29 mouse cellular contexts compared by ENCODE assay signal in the genomic region with DNA sequence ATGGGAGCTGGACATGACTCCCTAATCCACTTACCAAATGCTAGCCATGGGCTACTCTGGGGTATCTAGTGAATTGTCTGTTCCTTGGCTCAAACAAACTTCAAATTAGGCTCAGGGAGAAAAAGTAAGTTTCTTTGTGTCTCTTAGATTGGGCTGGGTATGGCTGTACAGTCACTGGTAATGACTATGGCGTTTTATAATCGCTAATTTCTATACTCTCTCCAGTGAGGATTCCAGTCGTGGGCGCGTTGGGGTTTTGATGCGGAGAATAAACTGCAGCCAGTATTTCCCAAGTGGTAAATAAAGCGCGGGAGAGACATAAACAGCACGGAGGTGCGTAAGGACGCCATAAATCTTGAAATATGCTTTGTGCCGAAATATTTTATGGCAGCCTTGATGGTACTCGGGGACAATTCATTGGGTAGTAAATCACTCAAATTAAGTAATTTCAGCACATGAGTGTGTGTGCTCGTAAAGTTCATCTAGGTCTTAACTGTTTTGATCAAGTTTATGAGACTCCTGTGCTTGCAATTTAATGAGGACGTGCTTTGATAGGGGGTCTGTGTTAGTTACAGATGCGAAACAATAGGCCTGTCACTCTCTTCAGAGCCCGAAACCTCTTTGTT.
DNase-seq lines count a peak whose midpoint lies in the region; ATAC-seq lines count a peak whose summit lies in the region.
"Had no signal": no experiment of that assay in that cellular context is flagged by ENCODE, and none has a peak within 500 bp of the region (broad histone marks: within the 10 kb centered on the region; RNA-seq: fewer than 3 reads in every experiment).

No protein-coding gene starts in this region.

- no peaks in the 10 kb centered on the region for H3K36me3 ChIP-seq in midbrain, embryonic 11.5 days (ENCODE audit: control insufficient read depth, insufficient read depth, low read length)
- H3K36me3 ChIP-seq in midbrain, embryonic 10.5 days = no peaks in the 10 kb centered on the region
- H3K36me3 ChIP-seq in neural tube, embryonic 14.5 days (ENCODE audit: control insufficient read depth, insufficient read depth, low read length) = no peaks in the 10 kb centered on the region
- H3K36me3 ChIP-seq: embryonic facial prominence, embryonic 10.5 days; embryonic facial prominence, embryonic 13.5 days; forebrain, embryonic 12.5 days; forebrain, embryonic 15.5 days; G1E; heart, embryonic 12.5 days; heart, embryonic 15.5 days; intestine, embryonic 15.5 days had no signal

- H3K9ac ChIP-seq in midbrain, embryonic 11.5 days (ENCODE audit: low read length) = no peak overlapping the region
- H3K9ac ChIP-seq in neural tube, embryonic 14.5 days (replicated peaks; ENCODE audit: low read depth, low read length) = no peak overlapping the region
- H3K9ac ChIP-seq: embryonic facial prominence, embryonic 13.5 days; forebrain, embryonic 12.5 days; forebrain, embryonic 15.5 days; heart, embryonic 12.5 days; heart, embryonic 15.5 days; hindbrain, embryonic 14.5 days; intestine, embryonic 15.5 days had no signal

- ATAC-seq in midbrain, embryonic 11.5 days (ENCODE audit: low FRiP score) = no peak
- peak; percentile 83 for ATAC-seq in neural tube, embryonic 14.5 days (ENCODE audit: low read depth)
- ATAC-seq: forebrain, embryonic 15.5 days; intestine, embryonic 15.5 days had no signal

- H3K27ac ChIP-seq in midbrain, embryonic 11.5 days (ENCODE audit: low read depth, low read length) = no peak overlapping the region
- no peak overlapping the region for H3K27ac ChIP-seq in midbrain, embryonic 10.5 days (replicated peaks)
- H3K27ac ChIP-seq in neural tube, embryonic 14.5 days (ENCODE audit: low read depth, low read length) = peak overlapping the region; percentile 28; the same call in 1 of the 2 replicates
- H3K27ac ChIP-seq: embryonic facial prominence, embryonic 10.5 days; embryonic facial prominence, embryonic 13.5 days; forebrain, embryonic 12.5 days; forebrain, embryonic 15.5 days; gastrocnemius, adult 2 months; heart, embryonic 15.5 days; intestine, embryonic 15.5 days had no signal

- no peaks in the 10 kb centered on the region for H3K9me3 ChIP-seq in midbrain, embryonic 11.5 days (ENCODE audit: control insufficient read depth, low read length)
- H3K9me3 ChIP-seq in midbrain, embryonic 10.5 days (replicated peaks) = no peaks in the 10 kb centered on the region
- no peaks in the 10 kb centered on the region for H3K9me3 ChIP-seq in neural tube, embryonic 14.5 days (ENCODE audit: control insufficient read depth, low read length)
- H3K9me3 ChIP-seq: embryonic facial prominence, embryonic 10.5 days; embryonic facial prominence, embryonic 13.5 days; forebrain, embryonic 12.5 days; forebrain, embryonic 15.5 days; heart, embryonic 12.5 days; heart, embryonic 15.5 days; intestine, embryonic 15.5 days had no signal

- no peak overlapping the region for H3K4me2 ChIP-seq in midbrain, embryonic 11.5 days
- no peak overlapping the region for H3K4me2 ChIP-seq in neural tube, embryonic 14.5 days (ENCODE audit: low read depth, low read length)
- H3K4me2 ChIP-seq: embryonic facial prominence, embryonic 13.5 days; forebrain, embryonic 12.5 days; forebrain, embryonic 15.5 days; heart, embryonic 12.5 days; heart, embryonic 15.5 days; hindbrain, embryonic 14.5 days; intestine, embryonic 15.5 days had no signal

- H3K4me3 ChIP-seq in midbrain, embryonic 11.5 days (ENCODE audit: low read depth, low read length) = no peak overlapping the region
- H3K4me3 ChIP-seq in midbrain, embryonic 10.5 days = no peak overlapping the region
- H3K4me3 ChIP-seq in neural tube, embryonic 14.5 days (ENCODE audit: low read depth, low read length) = no peak overlapping the region
- H3K4me3 ChIP-seq: embryonic facial prominence, embryonic 10.5 days; embryonic facial prominence, embryonic 13.5 days; erythroblast, embryonic 14.5 days; forebrain, embryonic 12.5 days; forebrain, embryonic 15.5 days; gastrocnemius, adult 2 months; heart, embryonic 12.5 days; heart, embryonic 15.5 days; intestine, embryonic 15.5 days had no signal

- peak; percentile 39 for DNase-seq in midbrain, embryonic 11.5 days (ENCODE audit: low spot score, missing footprints)
- DNase-seq in midbrain, embryonic 10.5 days (ENCODE audit: low spot score) = no peak
- DNase-seq in hindlimb bud, embryonic 11.5 days (ENCODE audit: extremely low spot score, low read depth, low spot score) = peak; percentile 66
- no peak for DNase-seq in retina, embryonic 14.5 days (ENCODE audit: low spot score)
- DNase-seq in urinary bladder, postnatal 14 days (ENCODE audit: low spot score) = no peak
- DNase-seq: adrenal gland, adult 2 months; adrenal gland, postnatal 25 days; B cell, adult 2 months; cerebellum, adult 11-12 months; cerebellum, adult 8-10 months; cerebellum, postnatal 10 days; cerebellum, postnatal 36 days; embryo, embryonic 11 days; gastrocnemius, adult 2 months; gastrocnemius, postnatal 14 days; heart, adult 18-20 months; heart, postnatal 10 days; heart, postnatal 4 days had no signal

- WGBS in midbrain, embryonic 11.5 days = 95% methylated on average over 17 of the region's 17 CpGs
- 94% methylated on average over 17 of the region's 17 CpGs for whole genome bisulfite sequencing in midbrain, embryonic 10.5 days
- 27% methylated on average over 17 of the region's 17 CpGs for WGBS in neural tube, embryonic 14.5 days

- H3K27me3 ChIP-seq in midbrain, embryonic 11.5 days (ENCODE audit: control insufficient read depth, insufficient read depth, low read length) = no peaks in the 10 kb centered on the region
- no peaks in the 10 kb centered on the region for H3K27me3 ChIP-seq in midbrain, embryonic 10.5 days (ENCODE audit: low read depth, poor library complexity, severe bottlenecking)
- no peaks in the 10 kb centered on the region for H3K27me3 ChIP-seq in neural tube, embryonic 14.5 days (ENCODE audit: control insufficient read depth, insufficient read depth, low read length)
- H3K27me3 ChIP-seq: embryonic facial prominence, embryonic 13.5 days; forebrain, embryonic 12.5 days; forebrain, embryonic 15.5 days; heart, embryonic 12.5 days; heart, embryonic 15.5 days; intestine, embryonic 15.5 days had no signal

- no peaks in the 10 kb centered on the region for H3K4me1 ChIP-seq in midbrain, embryonic 11.5 days (ENCODE audit: control insufficient read depth, insufficient read depth, low read length)
- peaks cover 7% of the 10 kb centered on the region; the same call in 1 of the 2 replicates for H3K4me1 ChIP-seq in midbrain, embryonic 10.5 days
- H3K4me1 ChIP-seq in neural tube, embryonic 14.5 days (ENCODE audit: control insufficient read depth, insufficient read depth, low read length) = peaks cover 11% of the 10 kb centered on the region
- H3K4me1 ChIP-seq: embryonic facial prominence, embryonic 13.5 days; forebrain, embryonic 15.5 days; heart, embryonic 12.5 days; heart, embryonic 15.5 days; intestine, embryonic 15.5 days had no signal

Comparison
In these comparisons a context has a peak if more than half of its experiments do, and no peak if none do; other contexts are left out.
1. DNase-seq: peak in midbrain, embryonic 11.5 days (single experiment) and hindlimb bud, embryonic 11.5 days (single experiment); none in midbrain, embryonic 10.5 days (single experiment), retina, embryonic 14.5 days (single experiment) and urinary bladder, postnatal 14 days (single experiment).